Mouse (Mus musculus) adrenal gland, postnatal 10 days (tissue): Measurements from ENCODE around the gene Coq4. TPM values are rescaled to one million over a fixed set of nuclear protein-coding genes. Genes with fewer than 3 reads are reported as not detected.
A peak's percentile ranks its signal among the peaks of the same experiment; 100 is the strongest.
"Not testable (repeated sequence)": the region's sequence is repeated elsewhere in the genome, so short reads cannot be mapped to it uniquely, and the experiment has no call there.

Source experiments
- DNase-seq: peaks from one replicate; pipeline ENCODE4 v3.0.0; 2021; ENCODE audit warnings: mixed read lengths
- long read RNA-seq, 2 experiments: library from polyadenylated mRNA; stranded (forward); transcript quantifications; one replicate each; pipeline ENCODE4 v2.0.0; 2021
- total RNA-seq, 2 experiments: library from RNA; stranded (reverse); gene quantifications; 2 replicates each; pipeline ENCODE4 v1.2.3; 2021

Coq4 gene
- total RNA-seq, result 10 to 100 TPM; 16.4 to 21.8 TPM
- long read RNA-seq, experiment 1, transcript Coq4-201 (7 exons, 1,991 nt), result major isoform, 32 of 38 reads
- long read RNA-seq, experiment 1, partial matches to known transcripts, result 3 of 38 reads
- long read RNA-seq, experiment 1, other reads (novel, unspliced or antisense), result 2 of 38 reads
- long read RNA-seq, experiment 2, transcript Coq4-201 (7 exons, 1,991 nt), result major isoform, 11 of 18 reads
- long read RNA-seq, experiment 2, partial matches to known transcripts, result 1 of 18 reads
- long read RNA-seq, experiment 2, other reads (novel, unspliced or antisense), result 6 of 18 reads

- DNase-seq, result peak; percentile 91
Measured at GRCm38 (mm10) chr2:29787104-29787917, at the start of gene Coq4. Gene Coq4, plus strand, starts transcription at chr2:29787493.

- no peak for DNase-seq
Measured at GRCm38 (mm10) chr2:29738799-29739198, 48.5 kb upstream of the Coq4 start.

GRCm38 (mm10) chr2:29739368-29739767 lies 47.9 kb upstream of the Coq4 start:
- DNase-seq, result no peak

- DNase-seq, result no peak
Measured at GRCm38 (mm10) chr2:29741207-29741606, 46.1 kb upstream of the Coq4 start.

- no peak for DNase-seq
Measured at GRCm38 (mm10) chr2:29744256-29744655, 43.0 kb upstream of the Coq4 start.

GRCm38 (mm10) chr2:29747188-29747782 lies 40.0 kb upstream of the Coq4 start:
- no peak for DNase-seq

GRCm38 (mm10) chr2:29747852-29748251 lies 39.4 kb upstream of the Coq4 start:
- DNase-seq, result no peak

- DNase-seq, result no peak
Measured at GRCm38 (mm10) chr2:29748499-29748898, 38.8 kb upstream of the Coq4 start.

GRCm38 (mm10) chr2:29751497-29751896 lies 35.8 kb upstream of the Coq4 start, which contains the start of gene Gm13420:
Gene Gm13420, minus strand, starts transcription at chr2:29751685.
- no peak for DNase-seq

GRCm38 (mm10) chr2:29752397-29752796 lies 34.9 kb upstream of the Coq4 start:
- no peak for DNase-seq

- no peak for DNase-seq
Measured at GRCm38 (mm10) chr2:29755693-29756092, 31.6 kb upstream of the Coq4 start.

GRCm38 (mm10) chr2:29764831-29765230 lies 22.5 kb upstream of the Coq4 start:
- DNase-seq, result peak; percentile 86

- DNase-seq, result no peak
Measured at GRCm38 (mm10) chr2:29767976-29768709, 19.1 kb upstream of the Coq4 start.

- no peak for DNase-seq
Measured at GRCm38 (mm10) chr2:29768901-29769300, 18.4 kb upstream of the Coq4 start.

- DNase-seq, result no peak
Measured at GRCm38 (mm10) chr2:29770162-29770561, 17.1 kb upstream of the Coq4 start.

GRCm38 (mm10) chr2:29771611-29772461 lies 15.5 kb upstream of the Coq4 start:
- peak; percentile 43 for DNase-seq

- DNase-seq, result no peak
Measured at GRCm38 (mm10) chr2:29773323-29773722, 14.0 kb upstream of the Coq4 start.

GRCm38 (mm10) chr2:29781256-29781655 lies 6.0 kb upstream of the Coq4 start:
- not testable (repeated sequence) for DNase-seq

- no peak for DNase-seq
Measured at GRCm38 (mm10) chr2:29784290-29784689, 3.0 kb upstream of the Coq4 start.

GRCm38 (mm10) chr2:29787937-29788681 lies 816 bp downstream of the Coq4 start, which contains the start of gene Trub2:
Gene Trub2, minus strand, starts transcription at chr2:29788502.
- peak; percentile 92 for DNase-seq
